Mouse (Mus musculus) heart, embryonic 11.5 days (tissue): ENCODE measurements around the gene Pde9a. TPM values are rescaled to one million over a fixed set of nuclear protein-coding genes. Genes with fewer than 3 reads are reported as not detected.

Experiments
- ATAC-seq: fragments of 200-750 bp; cut with Nextera tagmentation; replicated peaks from 2 replicates; pipeline ENCODE4 v1.8.0; 2017; ENCODE audit warnings: moderate library complexity; ENCODE audit not compliant: insufficient number of reproducible peaks, low FRiP score, low TSS enrichment
- H3K27ac ChIP-seq: fragments of 300-500 bp; sonication (generic); 2 replicates; pipeline ENCODE4 v1.5.1; 2014; ENCODE audit warnings: mild to moderate bottlenecking, low read depth, low read length
- H3K27me3 ChIP-seq: fragments of 300-500 bp; sonication (generic); 2 replicates; pipeline ENCODE4 v1.6.1; 2014; ENCODE audit warnings: mild to moderate bottlenecking, low read length, mixed read lengths; ENCODE audit not compliant: control insufficient read depth, insufficient read depth
- H3K36me3 ChIP-seq: fragments of 300-500 bp; sonication (generic); 2 replicates; pipeline ENCODE4 v1.6.1; 2014; ENCODE audit warnings: mild to moderate bottlenecking, low read length, moderate library complexity, mixed read lengths; ENCODE audit not compliant: control insufficient read depth, insufficient read depth
- H3K4me1 ChIP-seq: fragments of 300-500 bp; sonication (generic); 2 replicates; pipeline ENCODE4 v1.6.1; 2014; ENCODE audit warnings: low read length; ENCODE audit not compliant: control insufficient read depth, insufficient read depth
- H3K4me2 ChIP-seq: fragments of 300-500 bp; sonication (generic); 2 replicates; pipeline ENCODE4 v1.6.1; 2014; ENCODE audit warnings: mild to moderate bottlenecking, moderate library complexity
- H3K4me3 ChIP-seq: fragments of 300-500 bp; sonication (generic); 2 replicates; pipeline ENCODE4 v1.5.1; 2014; ENCODE audit warnings: low read depth, low read length
- H3K9ac ChIP-seq: fragments of 300-500 bp; sonication (generic); 2 replicates; pipeline ENCODE4 v1.6.1; 2014; ENCODE audit warnings: mild to moderate bottlenecking, low read depth, low read length, moderate library complexity
- H3K9me3 ChIP-seq: fragments of 300-500 bp; sonication (generic); replicated peaks from 2 replicates; pipeline ENCODE4 v1.6.1; 2016; ENCODE audit warnings: low read length; ENCODE audit not compliant: control insufficient read depth
- WGBS: fragments of 180-500 bp; shearing (Covaris S2); extraction: QIAGEN DNeasy Blood & Tissue Kit; methylation state at CpG from one replicate; pipeline ENCODE4 v1.1.7; 2014; ENCODE audit not compliant: insufficient replicate concordance; 5-methylcytosine and 5-hydroxymethylcytosine counted together
- polyA plus RNA-seq: library from polyadenylated mRNA; unstranded; fragments of >200 nt; fragmentation: Nextera tagmentation; extraction: Ambion mirVana; gene quantifications from 2 replicates; pipeline ENCODE4 v1.2.1, GENCODE M21; 2014

Gene Pde9a
- polyA plus RNA-seq, 1 experiment from 2014 or later: 7.1 TPM

- Histone ChIP-seq H3K27me3 (no peaks in the 10 kb centered on the region), H3K4me1 (no peaks in the 10 kb centered on the region), H3K36me3 (peaks cover 33% of the 10 kb centered on the region), H3K9ac (no peak overlapping the region), H3K4me3 (no peak overlapping the region), H3K9me3 (no peaks in the 10 kb centered on the region), H3K4me2 (no peak overlapping the region), H3K27ac (no peak overlapping the region)
- WGBS: 83% methylated on average over 6 of the region's 6 CpGs
- ATAC-seq: no peak
Observed at GRCm38 (mm10) chr17:31497726-31498125, 111.7 kb downstream of the Pde9a start.

- ATAC-seq: no peak
- H3K9ac ChIP-seq: no peak overlapping the region
- H3K4me3 ChIP-seq: no peak overlapping the region
- peaks cover 41% of the 10 kb centered on the region for H3K36me3 ChIP-seq
- H3K4me1 ChIP-seq: no peaks in the 10 kb centered on the region
- no peaks in the 10 kb centered on the region for H3K9me3 ChIP-seq
- H3K27ac ChIP-seq: no peak overlapping the region
- WGBS: 91% methylated on average over 12 of the region's 12 CpGs
- H3K4me2 ChIP-seq: no peak overlapping the region
- H3K27me3 ChIP-seq: no peaks in the 10 kb centered on the region
Observed at GRCm38 (mm10) chr17:31499725-31500124, 113.7 kb downstream of the Pde9a start.

- Histone ChIP-seq H3K36me3 (peaks cover 39% of the 10 kb centered on the region), H3K4me1 (no peaks in the 10 kb centered on the region), H3K4me3 (no peak overlapping the region), H3K9ac (no peak overlapping the region), H3K9me3 (no peaks in the 10 kb centered on the region), H3K27me3 (no peaks in the 10 kb centered on the region), H3K4me2 (no peak overlapping the region), H3K27ac (no peak overlapping the region)
- no peak for ATAC-seq
- WGBS: 88% methylated on average over 8 of the region's 8 CpGs
Observed at GRCm38 (mm10) chr17:31500416-31500815, 114.4 kb downstream of the Pde9a start.

- Histone ChIP-seq H3K36me3 (peaks cover 38% of the 10 kb centered on the region), H3K4me2 (no peak overlapping the region), H3K9ac (no peak overlapping the region), H3K9me3 (no peaks in the 10 kb centered on the region), H3K4me3 (no peak overlapping the region), H3K4me1 (no peaks in the 10 kb centered on the region), H3K27ac (no peak overlapping the region), H3K27me3 (no peaks in the 10 kb centered on the region)
- no peak for ATAC-seq
- 79% methylated on average over 3 of the region's 3 CpGs for WGBS
Observed at GRCm38 (mm10) chr17:31500908-31501307, 114.9 kb downstream of the Pde9a start.

GRCm38 (mm10) chr17:31502261-31502927 lies 116.4 kb downstream of the Pde9a start:
- no peaks in the 10 kb centered on the region for H3K27me3 ChIP-seq
- H3K4me2 ChIP-seq: no peak overlapping the region
- WGBS: 75% methylated on average over 12 of the region's 12 CpGs
- H3K27ac ChIP-seq: no peak overlapping the region
- ATAC-seq: no peak
- no peak overlapping the region for H3K4me3 ChIP-seq
- H3K36me3 ChIP-seq: peaks cover 30% of the 10 kb centered on the region
- H3K9me3 ChIP-seq: no peaks in the 10 kb centered on the region
- no peaks in the 10 kb centered on the region for H3K4me1 ChIP-seq
- H3K9ac ChIP-seq: no peak overlapping the region

- Histone ChIP-seq H3K9ac (no peak overlapping the region), H3K36me3 (peaks cover 30% of the 10 kb centered on the region), H3K4me3 (no peak overlapping the region), H3K4me2 (no peak overlapping the region), H3K27ac (no peak overlapping the region), H3K27me3 (no peaks in the 10 kb centered on the region), H3K4me1 (no peaks in the 10 kb centered on the region), H3K9me3 (no peaks in the 10 kb centered on the region)
- no peak for ATAC-seq
- WGBS: 91% methylated on average over 12 of the region's 12 CpGs
Observed at GRCm38 (mm10) chr17:31503337-31503736, 117.3 kb downstream of the Pde9a start.

GRCm38 (mm10) chr17:31503936-31504335 lies 117.9 kb downstream of the Pde9a start:
- no peaks in the 10 kb centered on the region for H3K9me3 ChIP-seq
- H3K4me3 ChIP-seq: no peak overlapping the region
- H3K4me1 ChIP-seq: no peaks in the 10 kb centered on the region
- no peak for ATAC-seq
- no peak overlapping the region for H3K9ac ChIP-seq
- no peak overlapping the region for H3K4me2 ChIP-seq
- no peaks in the 10 kb centered on the region for H3K27me3 ChIP-seq
- peaks cover 25% of the 10 kb centered on the region for H3K36me3 ChIP-seq
- H3K27ac ChIP-seq: no peak overlapping the region
- WGBS: 93% methylated on average over 2 of the region's 2 CpGs

- WGBS: 91% methylated on average over 5 of the region's 5 CpGs
Observed at GRCm38 (mm10) chr17:31505013-31505412, 119.0 kb downstream of the Pde9a start.

GRCm38 (mm10) chr17:31506282-31506681 lies 120.3 kb downstream of the Pde9a start:
- H3K4me1 ChIP-seq: 0 out of 2 replicates have a peak, but pooled peaks cover 1% of the 10 kb centered on the region
- H3K36me3 ChIP-seq: peaks cover 23% of the 10 kb centered on the region
- H3K4me2 ChIP-seq: no peak overlapping the region
- H3K9me3 ChIP-seq: no peaks in the 10 kb centered on the region
- no peak overlapping the region for H3K27ac ChIP-seq
- WGBS: 82% methylated on average over 7 of the region's 7 CpGs
- no peak for ATAC-seq
- no peaks in the 10 kb centered on the region for H3K27me3 ChIP-seq
- H3K4me3 ChIP-seq: no peak overlapping the region
- H3K9ac ChIP-seq: no peak overlapping the region

More at GRCm38 (mm10) chr17:31505013-31505412, 119.0 kb downstream of the Pde9a start:
- Histone ChIP-seq H3K9ac (no peak overlapping the region), H3K4me2 (no peak overlapping the region), H3K4me1 (no peaks in the 10 kb centered on the region), H3K36me3 (peaks cover 23% of the 10 kb centered on the region), H3K9me3 (no peaks in the 10 kb centered on the region), H3K4me3 (no peak overlapping the region), H3K27ac (no peak overlapping the region), H3K27me3 (no peaks in the 10 kb centered on the region)
- no peak for ATAC-seq
